Mouse (Mus musculus) layer of hippocampus, adult 11-12 months (tissue): ENCODE measurements around the gene Adar.
A peak's percentile ranks its signal among the peaks of the same experiment; 100 is the strongest.

Source experiments
- DNase-seq: peaks from one replicate; pipeline ENCODE4 v3.0.0; 2022; ENCODE audit warnings: low spot score

Gene Adar

DNA sequence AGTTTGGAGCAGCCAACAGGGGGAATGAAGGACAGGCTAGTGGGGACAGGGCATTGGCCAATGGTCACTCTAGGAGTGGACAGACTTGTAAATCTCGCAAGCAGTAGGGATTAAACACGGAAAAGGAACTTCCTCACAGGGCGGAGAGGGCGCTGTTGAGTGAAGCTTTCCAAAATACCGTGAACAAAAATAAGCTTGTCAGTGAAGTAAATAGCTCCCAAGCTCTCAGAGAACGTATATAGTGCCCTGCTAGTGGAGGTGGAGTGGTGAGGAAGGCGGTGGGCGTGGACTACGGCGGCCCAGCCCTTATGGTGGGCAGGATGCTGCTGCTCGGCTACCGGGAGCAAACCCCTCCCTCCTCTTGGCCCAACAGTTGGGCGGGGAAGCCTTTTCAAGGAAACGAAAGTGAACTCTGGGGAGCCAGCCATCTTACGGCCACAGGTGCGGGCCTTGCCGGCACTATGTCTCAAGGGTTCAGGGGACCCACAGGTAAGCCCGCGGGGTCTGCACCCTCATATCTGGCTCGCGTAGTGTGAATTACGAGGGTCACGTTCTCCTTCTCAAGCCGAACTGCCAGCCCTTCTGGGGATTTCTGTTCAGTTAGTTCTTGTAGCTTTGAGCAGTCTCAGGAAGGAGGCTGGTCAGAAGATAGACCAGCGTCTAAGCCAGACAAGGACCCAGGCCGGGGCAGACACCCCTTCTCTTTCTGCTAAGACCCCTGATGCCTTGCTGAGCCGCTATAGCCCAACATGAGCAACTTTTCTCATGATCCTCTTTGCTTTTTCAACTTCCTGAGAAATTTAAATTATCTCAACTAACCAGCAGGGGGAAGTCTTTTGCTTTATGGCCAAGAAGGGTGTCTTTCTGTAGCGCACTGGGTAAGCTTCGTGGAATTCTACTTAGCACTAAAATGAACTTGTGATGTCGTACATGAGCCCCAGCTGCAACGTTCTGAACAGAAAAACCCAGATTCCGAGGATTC, 15.8 kb downstream of the Adar start:
- peak; percentile 62 for DNase-seq

DNA sequence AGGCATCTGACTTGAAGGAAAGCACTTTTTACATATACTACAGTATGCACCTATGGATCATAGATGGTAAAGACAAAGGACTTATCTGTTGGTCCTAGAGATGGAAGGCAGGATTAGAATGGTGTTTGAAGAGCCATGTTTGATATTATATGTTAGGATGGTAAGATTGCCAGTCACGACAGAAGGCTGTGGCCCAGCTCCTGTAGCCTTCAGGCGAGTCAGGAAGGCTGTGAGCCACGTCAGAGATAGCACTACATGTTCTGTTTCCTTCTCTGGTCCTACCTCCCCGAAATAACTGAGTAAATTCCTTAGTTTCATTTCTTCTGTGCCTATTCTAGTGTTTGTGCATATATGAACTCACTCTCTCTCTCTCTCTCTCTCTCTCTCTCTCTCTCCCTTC, 17.3 kb downstream of the Adar start:
- no peak for DNase-seq

DNA sequence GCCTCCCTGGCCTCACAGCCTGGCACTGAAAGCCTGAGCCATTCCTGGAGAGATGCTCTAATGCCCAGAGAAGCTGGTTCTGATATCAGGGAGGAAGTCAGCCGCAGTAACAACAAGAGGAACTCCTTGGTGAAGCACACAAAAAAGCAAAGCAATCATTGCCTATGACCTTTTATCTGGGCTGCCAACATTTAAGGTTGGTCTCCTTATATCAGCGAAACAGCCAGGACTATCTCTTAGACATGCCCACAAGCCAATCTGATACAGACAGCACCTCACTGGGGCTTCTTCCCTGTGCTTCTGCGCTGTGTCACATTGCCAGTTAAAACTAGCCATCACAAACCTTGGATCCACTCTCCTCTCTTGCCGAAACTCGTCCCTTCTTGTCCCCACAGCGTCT, 23.7 kb downstream of the Adar start:
- no peak for DNase-seq

DNA sequence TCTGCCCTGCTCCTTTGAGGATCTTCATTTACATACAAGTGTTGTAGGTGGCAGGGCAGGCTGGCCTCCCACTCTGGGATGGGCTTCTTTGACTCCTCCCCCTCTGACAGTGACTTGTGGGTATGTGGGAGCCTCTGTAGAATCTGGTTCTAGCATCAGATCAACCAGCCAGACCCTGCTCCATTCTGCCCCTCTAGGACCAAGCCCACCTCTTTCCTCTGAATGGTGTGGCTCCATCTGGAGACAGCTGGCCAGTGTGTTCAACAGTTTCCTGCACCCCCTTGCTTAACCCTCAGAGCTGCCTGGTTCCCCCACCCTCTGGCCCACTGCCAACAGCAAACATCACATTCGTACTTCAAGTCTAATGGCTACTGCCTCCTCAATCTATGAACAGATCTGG, 37.5 kb downstream of the Adar start:
- DNase-seq: no peak

DNA sequence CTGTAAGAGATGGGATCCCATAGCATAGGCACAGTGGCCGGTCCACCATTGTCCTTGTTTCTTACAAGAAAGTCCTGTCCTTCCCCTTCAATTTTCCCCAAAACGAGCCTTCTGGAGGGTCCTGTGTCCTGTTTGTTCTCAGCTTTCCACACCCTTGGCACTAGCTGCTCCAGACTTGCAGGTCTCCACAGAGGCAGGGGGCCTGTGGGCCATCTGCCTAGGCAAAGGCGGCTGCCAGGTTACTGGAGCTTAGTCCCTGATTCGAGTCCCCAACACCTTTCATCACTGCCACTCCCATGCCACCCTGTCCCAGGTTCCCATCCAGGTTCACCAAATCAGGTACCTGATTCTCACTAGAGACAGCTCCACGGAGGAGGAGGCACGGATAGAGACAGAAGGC, 40.5 kb downstream of the Adar start:
- no peak for DNase-seq

DNA sequence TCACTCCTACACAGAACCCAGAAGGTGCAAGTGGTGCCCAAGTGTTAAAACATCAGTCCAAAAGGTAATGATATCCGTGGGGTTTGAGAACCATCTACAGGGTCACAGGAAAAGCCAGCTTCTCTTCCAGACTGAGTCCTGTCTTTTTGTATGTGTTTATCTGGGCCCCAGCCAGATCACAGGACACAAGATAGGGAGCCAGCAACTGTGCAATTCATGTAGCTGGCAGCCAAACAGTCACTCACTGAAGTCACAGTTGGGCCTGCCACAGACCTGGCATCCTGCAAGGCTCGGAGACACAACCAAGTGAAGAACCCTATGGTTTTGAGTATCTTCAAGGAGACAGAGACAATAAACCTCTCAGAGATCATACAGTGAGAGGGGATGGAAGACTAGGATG, 43.0 kb downstream of the Adar start:
- DNase-seq: no peak

DNA sequence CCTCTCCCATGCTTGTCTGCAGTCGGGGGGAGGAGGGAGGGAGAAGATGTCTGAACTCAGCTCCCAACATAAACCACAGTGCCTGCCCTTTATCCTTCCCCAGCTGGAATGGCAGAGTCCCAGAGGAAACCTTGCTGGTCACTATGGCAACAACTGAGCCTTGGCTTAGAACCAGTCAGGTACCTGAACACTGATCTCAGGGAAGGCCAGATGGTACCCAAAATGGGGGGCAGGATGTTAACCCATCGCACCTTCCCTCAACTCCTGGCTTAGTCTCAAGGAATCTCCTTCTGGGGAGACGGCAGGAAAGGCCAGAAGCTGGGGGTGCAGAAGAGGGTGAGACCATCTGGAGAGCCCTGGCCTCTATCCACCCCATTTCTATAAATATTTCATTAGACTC, 45.0 kb downstream of the Adar start:
- no peak for DNase-seq

DNA sequence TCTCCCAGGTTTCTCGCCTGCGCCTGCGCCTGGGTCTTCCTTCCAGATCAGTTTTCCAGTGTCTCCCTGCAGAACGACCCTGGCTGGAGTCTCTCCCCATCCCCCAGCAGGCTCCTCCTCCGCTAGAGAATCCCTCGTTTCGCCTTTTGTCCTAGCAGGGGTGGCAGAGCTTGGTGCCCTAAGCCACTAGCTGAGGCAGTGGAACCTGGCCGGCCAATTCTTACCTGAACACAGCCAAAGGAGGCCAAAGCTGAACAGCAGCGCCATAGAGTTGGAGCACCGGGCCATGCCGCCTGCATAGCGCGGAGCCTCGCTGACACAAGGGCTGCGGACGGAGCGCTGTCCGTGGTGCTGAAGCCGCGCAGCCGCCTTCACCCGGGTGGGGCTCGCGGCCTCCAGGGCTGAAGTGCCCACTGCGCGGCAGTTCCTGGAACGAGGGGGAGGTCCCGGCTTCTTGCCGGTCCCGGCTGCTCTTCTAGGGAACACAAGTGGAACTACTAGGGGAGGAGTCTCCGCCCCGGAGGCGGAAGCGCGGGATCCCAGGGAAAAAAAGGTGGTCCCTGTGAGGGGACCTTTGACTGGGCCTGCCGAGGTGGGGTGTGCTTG, 49.4 kb downstream of the Adar start, which contains the start of gene Chrnb2:
TSS of gene Chrnb2 (minus strand) at position 514 of the 606 bp plus-strand sequence.
- DNase-seq: peak; percentile 52

DNA sequence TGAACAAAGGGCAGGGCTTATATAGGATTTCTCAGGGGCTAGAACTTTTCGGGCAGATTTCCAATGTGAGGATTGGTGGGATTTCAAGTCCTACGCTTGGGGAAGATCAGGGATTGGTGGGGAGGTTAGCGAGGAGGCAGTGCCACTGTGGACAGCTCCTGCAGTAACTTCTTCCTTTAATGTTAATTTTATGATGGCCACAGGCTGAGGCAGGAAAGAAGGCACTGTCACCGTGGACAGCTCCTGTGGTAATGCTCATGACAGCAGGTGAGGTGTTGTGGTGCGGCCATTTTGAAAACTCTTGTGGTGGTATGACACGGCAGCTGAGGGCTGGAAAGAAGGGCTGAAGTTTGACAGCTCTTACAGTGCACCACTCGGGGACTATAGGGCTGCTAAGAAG, 54.8 kb downstream of the Adar start:
- DNase-seq: no peak

DNA sequence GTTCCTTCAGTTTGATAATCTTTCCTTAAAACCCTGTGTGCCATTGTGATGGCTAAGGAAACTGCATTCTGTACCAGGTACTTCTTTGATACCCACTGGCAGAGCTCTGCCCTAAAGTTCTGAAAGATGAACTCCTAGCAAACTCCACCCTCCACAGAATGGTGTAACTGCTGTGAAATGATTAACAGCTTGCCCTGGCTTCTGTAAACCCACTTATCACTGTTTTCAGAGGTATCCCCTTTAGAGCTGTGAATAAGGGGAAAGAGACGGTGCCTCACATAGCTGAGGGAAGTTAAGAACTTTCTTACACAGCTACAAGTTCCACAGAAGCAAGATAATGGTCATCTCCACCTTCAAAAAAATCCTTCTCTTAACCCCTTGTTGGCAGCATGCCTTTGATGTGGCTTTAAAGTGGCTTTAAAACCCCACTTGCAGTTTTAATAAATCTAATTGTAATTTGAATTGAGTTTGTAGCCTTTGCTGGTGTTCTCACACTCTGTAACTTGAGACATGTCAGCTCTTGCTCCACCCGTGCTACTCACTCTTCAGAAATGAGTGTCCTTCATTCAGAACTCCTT, 55.7 kb downstream of the Adar start:
- no peak for DNase-seq

DNA sequence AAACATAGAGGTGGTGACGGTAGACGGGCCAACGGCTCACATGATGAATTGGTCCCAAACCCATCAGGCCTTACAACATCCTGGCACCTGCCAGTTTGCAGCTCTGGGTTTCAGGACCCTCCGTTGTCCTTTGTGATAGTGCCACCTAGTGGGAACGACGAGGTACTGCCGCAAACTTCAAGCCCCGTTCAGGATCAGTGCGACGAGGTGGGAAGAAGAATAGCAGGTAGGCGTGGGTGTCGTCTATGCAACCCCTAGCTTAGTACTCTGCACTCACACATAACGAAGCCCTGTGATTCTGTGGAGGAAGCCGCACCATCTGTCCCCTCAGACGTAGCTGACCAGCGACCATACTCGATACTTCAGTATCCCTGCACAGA, 57.8 kb downstream of the Adar start:
- peak; percentile 82 for DNase-seq

DNA sequence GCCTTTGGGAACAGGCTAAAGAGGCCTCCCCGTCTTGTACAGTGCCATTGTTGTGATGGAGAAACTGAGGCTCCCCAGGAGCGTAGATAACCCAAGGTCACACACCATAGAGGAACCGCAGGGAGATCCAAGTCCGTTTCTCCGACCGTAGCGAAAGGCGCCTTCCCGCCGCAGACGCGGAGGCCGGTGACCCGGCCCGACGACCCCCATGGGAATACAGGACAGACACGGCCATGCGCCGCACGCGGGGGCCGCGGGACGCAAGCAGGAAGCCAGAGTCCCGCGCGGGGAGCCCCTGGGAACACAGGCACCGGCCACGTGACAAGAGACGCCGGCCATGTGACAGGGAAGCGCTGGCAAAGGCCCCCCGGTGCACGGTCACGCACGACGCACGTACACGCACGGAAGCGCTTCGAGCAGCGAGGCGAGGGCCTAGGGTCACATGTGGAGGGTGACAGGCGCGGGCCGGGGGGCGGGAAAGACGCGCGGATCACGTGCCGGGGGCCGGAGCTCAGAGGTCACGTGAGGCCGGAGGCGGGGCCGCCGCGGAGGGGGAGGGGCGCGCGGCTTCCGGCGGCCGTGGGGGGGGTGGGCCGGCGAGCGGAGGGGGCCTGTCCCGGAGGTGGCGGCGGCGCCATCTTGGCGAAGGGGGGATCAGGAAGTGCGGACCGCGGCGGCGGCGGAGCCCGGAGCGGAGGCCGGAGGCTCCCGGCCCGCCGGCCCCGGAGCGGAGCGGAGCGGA, 58.3 kb downstream of the Adar start, which contains the start of gene Ube2q1:
TSS of gene Ube2q1 (plus strand) at position 649 of the 742 bp plus-strand sequence.
- DNase-seq: peak; percentile 99

DNA sequence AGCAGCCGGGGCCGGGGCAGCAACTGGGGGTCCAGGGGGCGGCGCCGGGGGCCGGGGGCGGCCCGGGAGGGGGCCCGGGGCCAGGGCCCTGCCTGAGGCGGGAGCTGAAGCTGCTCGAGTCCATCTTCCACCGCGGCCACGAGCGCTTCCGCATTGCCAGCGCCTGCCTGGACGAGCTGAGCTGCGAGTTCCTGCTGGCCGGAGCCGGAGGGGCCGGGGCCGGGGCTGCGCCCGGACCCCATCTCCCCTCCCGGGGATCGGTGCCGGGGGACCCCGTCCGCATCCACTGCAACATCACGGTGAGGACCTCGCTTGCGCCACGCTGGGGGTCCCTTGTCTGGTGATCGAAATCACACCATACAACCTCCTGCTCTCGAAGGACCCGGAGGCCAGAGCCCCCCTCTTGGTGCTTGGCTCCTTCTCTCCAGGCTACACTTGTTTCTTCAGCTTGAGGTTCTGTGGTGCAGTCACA, 59.0 kb downstream of the Adar start:
- peak; percentile 38 for DNase-seq

DNA sequence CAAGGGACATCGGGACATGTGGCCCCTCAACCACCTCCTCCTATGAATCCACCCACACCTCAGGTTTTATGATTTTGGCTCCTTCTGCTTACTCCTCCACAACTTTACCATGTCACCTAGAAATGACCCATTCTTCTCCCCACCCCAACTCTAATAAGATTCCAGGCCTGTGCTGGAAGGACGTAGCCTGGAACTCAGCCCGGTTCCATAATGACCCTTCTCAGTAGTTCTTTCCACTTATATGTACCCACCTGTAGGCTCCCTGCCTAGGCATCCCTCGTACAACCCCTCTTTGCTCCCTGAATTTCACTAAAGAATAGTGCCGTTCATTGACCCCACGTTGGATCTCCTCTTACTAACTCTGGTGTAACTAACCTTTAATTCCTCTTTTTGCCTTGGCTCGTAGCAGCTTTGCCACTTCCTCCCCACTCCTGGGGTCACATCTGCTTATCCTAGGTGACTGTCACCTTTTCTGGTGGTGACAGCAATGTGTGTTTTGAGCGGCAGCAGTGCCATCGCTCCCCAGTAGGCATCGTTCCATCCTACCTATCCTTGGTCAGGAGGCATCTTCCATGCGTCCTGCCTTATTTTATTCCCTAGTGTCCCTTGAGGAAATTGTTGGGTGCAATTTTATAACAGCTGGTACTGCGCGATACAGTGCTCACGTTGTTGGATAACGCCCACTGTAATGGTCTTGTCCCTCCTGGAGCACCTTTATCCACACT, 59.6 kb downstream of the Adar start:
- DNase-seq: no peak

DNA sequence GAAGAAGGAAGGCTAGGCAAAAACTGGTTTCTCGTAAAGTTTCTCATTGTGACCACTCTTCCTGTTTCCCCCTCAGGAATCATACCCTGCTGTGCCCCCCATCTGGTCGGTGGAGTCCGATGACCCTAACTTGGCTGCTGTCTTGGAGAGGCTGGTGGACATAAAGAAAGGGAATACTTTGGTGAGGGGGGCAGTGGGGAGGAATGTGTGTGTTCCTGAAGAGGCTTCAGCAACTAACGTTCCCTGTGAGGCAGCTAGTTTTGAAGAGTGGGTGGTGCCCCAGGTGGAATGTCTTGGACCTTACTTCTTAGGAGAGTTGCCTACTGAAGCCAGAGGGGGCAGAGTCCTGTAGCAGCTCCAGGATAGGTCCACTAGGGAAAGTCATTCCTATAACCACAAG, 61.2 kb downstream of the Adar start:
- no peak for DNase-seq

DNA sequence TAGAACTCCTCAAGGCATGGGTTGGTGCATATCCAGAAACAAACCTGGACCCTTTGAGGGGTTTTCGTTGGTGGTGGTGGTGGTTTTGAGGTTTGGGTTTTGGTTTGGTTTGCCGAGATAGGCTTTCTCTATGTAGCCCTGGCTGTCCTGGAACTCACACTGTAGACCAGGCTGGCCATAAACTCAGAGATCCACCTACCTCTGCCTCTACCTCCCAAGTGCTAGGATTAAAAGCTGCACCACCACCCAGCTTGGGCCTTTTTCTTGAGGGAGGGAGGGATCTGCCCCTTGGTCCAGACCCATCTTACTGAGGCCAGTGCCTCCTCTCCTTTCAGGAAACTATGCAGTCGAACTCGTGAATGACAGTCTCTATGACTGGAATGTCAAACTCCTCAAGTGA, 65.3 kb downstream of the Adar start:
- no peak for DNase-seq

DNA sequence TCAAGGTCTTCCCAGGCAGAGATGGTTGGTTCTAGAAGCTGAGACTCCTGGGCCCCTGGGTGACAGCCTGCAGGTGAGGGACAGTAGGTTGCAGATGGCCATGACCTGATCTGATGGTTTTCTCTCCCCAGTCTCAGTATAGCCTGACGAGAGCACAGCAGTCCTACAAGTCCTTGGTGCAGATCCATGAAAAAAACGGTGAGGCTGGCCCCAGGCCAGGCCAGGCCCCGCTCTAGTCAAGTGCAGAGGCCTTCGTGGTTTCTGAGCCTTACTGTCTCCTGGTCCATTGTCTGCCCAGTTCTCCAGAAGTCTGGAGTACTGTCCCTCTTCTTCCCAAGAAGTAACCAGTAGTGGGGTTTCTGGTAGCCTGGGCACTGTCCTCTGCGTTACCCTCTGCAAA, 66.8 kb downstream of the Adar start:
- no peak for DNase-seq

DNA sequence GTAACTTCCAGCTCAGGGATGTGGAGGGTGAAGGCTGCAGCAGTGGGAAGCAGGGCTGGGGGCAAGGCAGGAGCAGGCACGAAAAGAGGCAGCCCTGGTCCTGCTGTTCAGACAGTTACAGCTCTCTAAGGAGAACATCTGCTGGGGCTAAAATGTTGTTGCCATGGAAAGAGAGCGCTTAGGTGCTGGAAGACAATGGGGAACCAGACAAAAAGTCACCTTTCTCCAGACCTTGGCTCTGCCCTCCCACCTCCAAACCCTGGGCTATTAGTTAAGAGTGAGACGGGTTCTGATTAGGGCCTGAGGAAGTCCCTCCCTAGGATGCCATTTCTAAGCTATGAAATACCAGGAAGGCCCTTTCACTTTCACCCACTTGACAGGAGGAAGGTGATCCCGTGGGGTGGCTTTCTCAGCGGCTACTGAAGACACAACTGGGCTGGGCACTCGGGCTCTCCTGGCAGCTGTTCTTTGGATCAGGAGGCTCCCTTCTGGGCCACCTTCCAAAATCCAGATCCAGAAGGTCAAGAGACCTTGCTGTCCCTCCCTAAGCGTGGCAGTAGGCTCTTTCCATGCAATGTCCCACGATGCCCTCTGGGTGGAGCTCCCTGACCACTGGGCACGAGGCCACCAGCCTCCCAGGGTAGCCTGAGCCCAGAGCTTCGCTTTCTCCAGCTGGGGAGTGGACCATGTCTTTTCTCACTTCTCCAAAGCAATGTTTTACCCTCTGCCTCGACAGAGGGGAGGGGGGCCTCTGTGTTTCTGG, 70.3 kb downstream of the Adar start:
- DNase-seq: peak; percentile 69

DNA sequence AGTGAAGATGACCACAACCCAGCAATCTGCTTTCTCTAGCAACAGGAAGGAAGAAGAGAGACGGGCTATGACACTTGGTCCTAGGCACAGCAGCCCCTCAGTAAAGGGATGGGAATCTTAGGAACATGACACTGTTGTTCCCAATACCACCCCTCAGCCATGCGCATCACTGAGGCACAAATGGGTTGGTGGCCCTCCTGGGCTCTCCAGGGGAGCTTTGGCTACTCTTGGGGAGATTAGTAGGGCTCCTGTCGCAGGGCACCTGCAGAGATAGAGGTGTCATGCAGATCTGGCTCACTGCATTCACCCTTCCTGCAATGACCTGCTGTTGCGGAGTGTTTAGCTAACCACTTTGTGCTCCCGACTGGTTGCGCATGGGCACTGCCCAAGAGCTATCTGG, 71.5 kb downstream of the Adar start:
- no peak for DNase-seq

DNA sequence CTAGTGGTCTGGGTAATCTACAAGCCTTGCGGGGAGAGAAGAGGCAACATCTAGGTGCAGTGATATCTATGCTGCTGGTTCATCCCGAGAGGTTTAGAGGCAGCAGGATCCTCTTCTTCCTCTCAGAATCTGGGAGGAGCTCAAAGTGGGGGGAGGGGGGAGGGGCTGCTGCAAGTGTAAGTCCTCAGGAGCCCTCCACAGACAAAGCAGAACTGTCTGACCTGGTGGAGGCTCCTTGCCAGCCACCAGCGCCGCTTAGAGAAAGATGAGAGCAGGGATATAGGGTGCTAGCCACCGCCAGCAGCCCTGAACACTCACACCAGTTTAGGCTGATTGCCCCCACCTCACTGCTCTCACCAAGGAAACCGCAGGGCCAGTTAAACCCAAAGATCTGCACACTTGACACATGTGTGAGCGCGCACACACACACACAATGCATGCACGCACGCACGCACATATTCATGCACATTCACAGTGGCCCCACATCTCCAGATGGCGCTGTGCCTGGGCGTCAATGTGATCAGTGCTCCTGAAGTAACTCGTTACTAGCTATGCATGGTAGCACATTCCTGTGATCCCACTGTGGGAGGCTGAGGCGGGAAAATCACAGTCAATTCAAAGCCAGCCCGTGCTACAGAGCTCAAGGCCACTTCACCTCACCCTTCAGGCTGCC, 74.0 kb downstream of the Adar start:
- DNase-seq: no peak
